Mouse (Mus musculus): ENCODE measurements around the gene Chil5. TPM values are rescaled to one million over a fixed set of nuclear protein-coding genes. Genes with fewer than 3 reads are reported as not detected.

Gene Chil5
- total and polyA plus RNA-seq, 3 experiments, result not detected

- DNase-seq (ENCODE audit: low read depth, low spot score), result no peak
- no peaks in the 10 kb centered on the region for H3K4me1 ChIP-seq (ENCODE audit: control insufficient read depth in 1 of 2, insufficient read depth in 2 of 2, low read length in 2 of 2)
- H3K36me3 ChIP-seq (ENCODE audit: control insufficient read depth in 1 of 2, insufficient read depth in 2 of 2, low read length in 2 of 2), result no peaks in the 10 kb centered on the region
- no peaks in the 10 kb centered on the region for H3K9me3 ChIP-seq (replicated peaks; ENCODE audit: insufficient read depth, low read length)
- no peaks in the 10 kb centered on the region for H3K27me3 ChIP-seq (ENCODE audit: control insufficient read depth in 1 of 2, insufficient read depth in 2 of 2, low read length in 2 of 2)
- H3K79me2 ChIP-seq (ENCODE audit: control insufficient read depth, insufficient read depth, low read length, poor library complexity), result no peaks in the 10 kb centered on the region
- TF ChIP-seq KAT2A (conservative IDR thresholded peaks at IDR 0.05; ENCODE audit: low read depth, low read length) (no peak), UBTF (IDR thresholded peaks at IDR 0.05; ENCODE audit: borderline replicate concordance, insufficient read depth, low read depth, low read length) (no peak), POLR2AphosphoS2 (IDR thresholded peaks at IDR 0.05; ENCODE audit: low read length) (no peak), ZMIZ1 (IDR thresholded peaks at IDR 0.05; ENCODE audit: low read depth, low read length) (no peak), EP300 (IDR thresholded peaks at IDR 0.05; ENCODE audit: low read depth in 1 of 2, low read length in 2 of 2) (no peak), RCOR1 (IDR thresholded peaks at IDR 0.05; ENCODE audit: low read depth, low read length) (no peak), ZC3H11A (IDR thresholded peaks at IDR 0.05; ENCODE audit: low read depth, low read length) (no peak), CTCF (IDR thresholded peaks at IDR 0.05 in 2 of 3, conservative IDR thresholded peaks at IDR 0.05 in 1 of 3; ENCODE audit: control insufficient read depth in 1 of 3, insufficient read depth in 1 of 3, low read depth in 2 of 3, low read length in 3 of 3, poor library complexity in 1 of 3, severe bottlenecking in 1 of 3) (no peak), NELFE (IDR thresholded peaks at IDR 0.05; ENCODE audit: low read depth, low read length) (no peak), CHD2 (IDR thresholded peaks at IDR 0.05; ENCODE audit: low read length) (no peak), SMC3 (IDR thresholded peaks at IDR 0.05; ENCODE audit: low read depth, low read length) (no peak), GABPA (IDR thresholded peaks at IDR 0.05; ENCODE audit: low read depth, low read length) (no peak), GATA1 (IDR thresholded peaks at IDR 0.05; ENCODE audit: low read depth, low read length) (no peak), MEF2A (IDR thresholded peaks at IDR 0.05; ENCODE audit: extremely low read depth, insufficient replicate concordance, low read depth, low read length, poor library complexity, severe bottlenecking) (no peak), ZNF384 (IDR thresholded peaks at IDR 0.05; ENCODE audit: low read depth, low read length) (no peak), E2F4 (IDR thresholded peaks at IDR 0.05; ENCODE audit: borderline replicate concordance, low read depth, low read length) (no peak), ELF1 (IDR thresholded peaks at IDR 0.05; ENCODE audit: low read depth, low read length) (no peak), USF2 (IDR thresholded peaks at IDR 0.05; ENCODE audit: borderline replicate concordance in 1 of 2, insufficient read depth in 1 of 2, low read depth in 1 of 2, low read length in 2 of 2) (no peak), MXI1 (IDR thresholded peaks at IDR 0.05; ENCODE audit: low read depth, low read length) (no peak)
- no peak overlapping the region for H3K27ac ChIP-seq (ENCODE audit: control insufficient read depth, low read depth, low read length)
- H3K9ac ChIP-seq (ENCODE audit: control insufficient read depth, low read depth, low read length, poor library complexity, severe bottlenecking), result no peak overlapping the region
- H3K4me3 ChIP-seq (ENCODE audit: control insufficient read depth in 1 of 2, insufficient read depth in 1 of 2, low read depth in 2 of 2, low read length in 2 of 2), result no peak overlapping the region
These were observed 58.4 kb downstream of the Chil5 start for GRCm38 (mm10) chr3:105974174-105974573.

GRCm38 (mm10) chr3:105973411-105973810 lies 59.2 kb downstream of the Chil5 start, which contains the start of gene Ovgp1:
Gene Ovgp1 (plus strand): TSS chr3:105973711.
- no peak for DNase-seq (ENCODE audit: low read depth, low spot score)
- Histone ChIP-seq H3K79me2 (ENCODE audit: control insufficient read depth, insufficient read depth, low read length, poor library complexity) (no peaks in the 10 kb centered on the region), H3K9me3 (replicated peaks; ENCODE audit: insufficient read depth, low read length) (no peaks in the 10 kb centered on the region), H3K27me3 (ENCODE audit: control insufficient read depth in 1 of 2, insufficient read depth in 2 of 2, low read length in 2 of 2) (no peaks in the 10 kb centered on the region), H3K9ac (ENCODE audit: control insufficient read depth, low read depth, low read length, poor library complexity, severe bottlenecking) (no peak within 1 kb of the TSS), H3K4me1 (ENCODE audit: control insufficient read depth in 1 of 2, insufficient read depth in 2 of 2, low read length in 2 of 2) (no peaks in the 10 kb centered on the region), H3K36me3 (ENCODE audit: control insufficient read depth in 1 of 2, insufficient read depth in 2 of 2, low read length in 2 of 2) (peaks cover 0 to 2% of the 10 kb centered on the region in 2 experiments; a peak in 1 of 4 replicates), H3K27ac (ENCODE audit: control insufficient read depth, low read depth, low read length) (no peak within 1 kb of the TSS), H3K4me3 (ENCODE audit: control insufficient read depth in 1 of 2, insufficient read depth in 1 of 2, low read depth in 2 of 2, low read length in 2 of 2) (no peak within 1 kb of the TSS)
- TF ChIP-seq GABPA (IDR thresholded peaks at IDR 0.05; ENCODE audit: low read depth, low read length) (no peak), POLR2AphosphoS2 (IDR thresholded peaks at IDR 0.05; ENCODE audit: low read length) (no peak), HCFC1 (IDR thresholded peaks at IDR 0.05; ENCODE audit: low read depth, low read length) (no peak), USF1 (IDR thresholded peaks at IDR 0.05; ENCODE audit: low read depth, low read length) (no peak), NRF1 (IDR thresholded peaks at IDR 0.05; ENCODE audit: insufficient read depth, low read depth, low read length, poor library complexity, severe bottlenecking) (no peak), ZKSCAN1 (IDR thresholded peaks at IDR 0.05; ENCODE audit: low read depth, low read length) (no peak), KAT2A (conservative IDR thresholded peaks at IDR 0.05; ENCODE audit: low read depth, low read length) (no peak), GATA1 (IDR thresholded peaks at IDR 0.05; ENCODE audit: low read depth, low read length) (no peak)

All from MEL (cell line).